Mouse (Mus musculus): ENCODE results near the gene Ncapg2. TPM values are rescaled to one million over a fixed set of nuclear protein-coding genes. Genes with fewer than 3 reads are reported as not detected.

Ncapg2 gene
- total RNA-seq, 2 experiments from 2014 or later = 5.0 to 5.1 TPM

- DNase-seq (ENCODE audit: extremely low spot score in 1 of 2, low spot score in 2 of 2) = no peak
- intact Hi-C loops (cut with DNase I) = no loop called here
- H3K27ac ChIP-seq = no peak overlapping the region
Observed at GRCm38 (mm10) chr12:116460379-116461065, 55.3 kb downstream of the Ncapg2 start.

GRCm38 (mm10) chr12:116467030-116467429, 61.8 kb downstream of the Ncapg2 start:
- DNase-seq (ENCODE audit: extremely low spot score in 1 of 2, low spot score in 2 of 2) = no peak
- H3K4me3 ChIP-seq = no peak overlapping the region
- intact Hi-C loops (cut with DNase I) = no loop called here
- no peak for TF ChIP-seq CTCF (IDR thresholded peaks at IDR 0.05)
- no peak overlapping the region for H3K27ac ChIP-seq

More at GRCm38 (mm10) chr12:116460379-116461065, 55.3 kb downstream of the Ncapg2 start:
- H3K4me3 ChIP-seq = no peak overlapping the region
- no peak for TF ChIP-seq CTCF (IDR thresholded peaks at IDR 0.05)

GRCm38 (mm10) chr12:116468348-116468747, 63.1 kb downstream of the Ncapg2 start:
- intact Hi-C loops (cut with DNase I) = no loop called here
- H3K4me3 ChIP-seq = no peak overlapping the region
- TF ChIP-seq CTCF (IDR thresholded peaks at IDR 0.05) = no peak
- no peak for DNase-seq (ENCODE audit: extremely low spot score in 1 of 2, low spot score in 2 of 2)
- no peak overlapping the region for H3K27ac ChIP-seq

- DNase-seq (ENCODE audit: extremely low spot score in 1 of 2, low spot score in 2 of 2) = no peak
- H3K27ac ChIP-seq = no peak overlapping the region
- H3K4me3 ChIP-seq = no peak overlapping the region
- no peak for TF ChIP-seq CTCF (IDR thresholded peaks at IDR 0.05)
- intact Hi-C loops (cut with DNase I) = no loop called here
Observed at GRCm38 (mm10) chr12:116469096-116469495, 63.9 kb downstream of the Ncapg2 start.

DNA sequence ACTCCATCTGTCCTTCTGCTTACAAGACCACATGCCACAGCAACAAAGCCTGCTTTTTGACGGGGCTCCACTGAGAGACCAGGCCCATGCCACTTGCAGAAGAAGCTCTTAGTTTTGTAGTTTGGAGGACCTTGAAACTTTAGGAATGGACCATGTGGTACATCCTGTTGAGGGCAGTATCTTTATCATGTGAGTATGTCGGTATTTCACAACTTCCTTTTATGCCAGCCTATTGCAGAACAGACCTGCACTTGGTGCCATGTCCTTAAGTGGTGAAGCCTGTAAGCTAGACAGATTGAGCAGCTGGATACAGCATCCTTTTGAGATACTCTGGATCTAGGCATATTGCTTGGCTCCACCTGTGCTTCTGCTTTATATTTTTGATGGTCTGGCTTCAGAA, 68.1 kb downstream of the Ncapg2 start:
- H3K27ac ChIP-seq = no peak overlapping the region
- H3K4me3 ChIP-seq = no peak overlapping the region
- DNase-seq (ENCODE audit: extremely low spot score in 1 of 2, low spot score in 2 of 2) = no peak
- no peak for TF ChIP-seq CTCF (IDR thresholded peaks at IDR 0.05)
- intact Hi-C loops (cut with DNase I) = no loop called here

- Histone ChIP-seq H3K27ac (no peak overlapping the region), H3K4me3 (no peak overlapping the region)
- DNase-seq (ENCODE audit: extremely low spot score in 1 of 2, low spot score in 2 of 2) = no peak
- no peak for TF ChIP-seq CTCF (IDR thresholded peaks at IDR 0.05)
- intact Hi-C loops (cut with DNase I) = no loop called here
Observed at GRCm38 (mm10) chr12:116473761-116474160, 68.6 kb downstream of the Ncapg2 start.

GRCm38 (mm10) chr12:116474676-116475075, 69.5 kb downstream of the Ncapg2 start:
- intact Hi-C loops (cut with DNase I) = no loop called here
- Histone ChIP-seq H3K27ac (no peak overlapping the region), H3K4me3 (no peak overlapping the region)
- no peak for DNase-seq (ENCODE audit: extremely low spot score in 1 of 2, low spot score in 2 of 2)
- no peak for TF ChIP-seq CTCF (IDR thresholded peaks at IDR 0.05)

DNA sequence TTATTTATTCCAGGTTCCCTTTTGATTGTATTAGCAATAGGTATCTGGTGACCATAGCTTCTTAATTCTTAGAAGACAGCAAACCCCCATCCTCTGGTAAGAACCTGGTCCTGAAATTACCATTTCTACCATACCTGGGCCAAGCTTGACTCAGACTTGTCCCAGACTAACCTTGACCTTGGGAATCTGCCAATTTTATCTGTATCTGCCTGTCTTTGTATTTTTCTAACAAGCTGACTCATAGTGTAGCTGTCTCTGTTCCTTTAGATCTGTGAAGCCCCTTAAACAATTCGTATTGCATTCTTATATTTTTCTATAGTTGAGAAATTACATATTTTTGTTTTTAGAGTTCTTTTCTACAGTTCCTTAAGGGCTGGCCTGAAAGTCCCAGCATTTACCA, 73.6 kb downstream of the Ncapg2 start:
- no peak for TF ChIP-seq CTCF (IDR thresholded peaks at IDR 0.05)
- intact Hi-C loops (cut with DNase I) = no loop called here
- no peak overlapping the region for H3K4me3 ChIP-seq

DNA sequence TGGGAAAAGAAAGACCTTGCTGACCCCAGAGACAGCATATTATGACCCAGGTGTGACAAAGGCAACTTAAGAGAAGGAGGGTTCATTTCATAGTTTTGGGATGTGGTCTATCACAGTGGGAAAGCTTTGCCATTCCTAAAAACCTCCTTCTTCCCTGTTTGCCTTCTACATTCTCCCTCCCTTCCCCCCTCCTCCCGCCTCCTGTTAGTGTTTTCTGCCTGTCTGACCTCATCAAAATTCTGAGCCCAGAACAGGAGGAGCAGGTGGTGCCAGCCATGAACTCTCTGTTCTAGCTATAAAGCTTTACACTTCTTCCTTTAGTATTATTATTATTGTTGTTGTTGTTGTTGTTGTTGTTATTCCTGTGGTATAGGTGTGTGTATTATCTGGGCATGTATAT, 76.7 kb downstream of the Ncapg2 start:
- intact Hi-C loops (cut with DNase I) = no loop called here
- Histone ChIP-seq H3K27ac (no peak overlapping the region), H3K4me3 (no peak overlapping the region)
- DNase-seq (ENCODE audit: extremely low spot score in 1 of 2, low spot score in 2 of 2) = no peak
- TF ChIP-seq CTCF (IDR thresholded peaks at IDR 0.05) = no peak

More for the DNA sequence above, 73.6 kb downstream of the Ncapg2 start:
- no peak overlapping the region for H3K27ac ChIP-seq
- no peak for DNase-seq (ENCODE audit: extremely low spot score in 1 of 2, low spot score in 2 of 2)

- no peak for DNase-seq (ENCODE audit: extremely low spot score in 1 of 2, low spot score in 2 of 2)
- no peak for TF ChIP-seq CTCF (IDR thresholded peaks at IDR 0.05)
- Histone ChIP-seq H3K27ac (no peak overlapping the region), H3K4me3 (no peak overlapping the region)
- intact Hi-C loops (cut with DNase I) = no loop called here
Observed at GRCm38 (mm10) chr12:116483581-116483980, 78.4 kb downstream of the Ncapg2 start.

DNA sequence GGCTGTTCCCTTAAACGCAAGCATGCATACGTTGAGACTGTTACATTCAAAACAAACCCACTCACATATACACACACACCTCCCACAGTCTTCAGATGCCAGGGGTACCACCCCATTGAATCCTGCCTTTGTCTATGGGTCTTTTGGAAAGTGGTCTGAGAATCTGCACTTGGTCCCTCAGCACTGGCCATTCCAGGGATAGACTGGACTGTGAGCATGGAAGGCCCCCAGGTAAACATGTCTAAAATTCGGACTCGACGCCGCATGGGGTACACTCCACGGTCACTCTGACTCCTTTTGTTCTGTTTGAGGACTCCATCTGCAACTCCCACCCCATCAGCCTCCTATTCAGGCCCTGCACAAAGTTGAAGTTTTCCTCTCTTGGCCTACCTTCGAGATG, 79.8 kb downstream of the Ncapg2 start:
- Histone ChIP-seq H3K4me3 (peak overlapping the region; percentile 86), H3K27ac (no peak overlapping the region; the same call in 1 of the 2 replicates)
- no peak for DNase-seq (ENCODE audit: extremely low spot score in 1 of 2, low spot score in 2 of 2)
- intact Hi-C loops (cut with DNase I) = loop anchor here (5.0 kb wide), 3 partner anchors 97 to 203 kb away; partner anchors contain the start of gene Esyt2
- no peak for TF ChIP-seq CTCF (IDR thresholded peaks at IDR 0.05)

- no peak for TF ChIP-seq CTCF (IDR thresholded peaks at IDR 0.05)
- intact Hi-C loops (cut with DNase I) = loop anchor here (1.0 to 5.0 kb wide), 4 partner anchors 97 to 203 kb away; partner anchors contain the start of gene Esyt2
- H3K4me3 ChIP-seq = peak within 1 kb of the TSS; percentile 86
Observed at GRCm38 (mm10) chr12:116485591-116486403, 80.6 kb downstream of the Ncapg2 start, which contains the start of gene Ptprn2. Gene Ptprn2 (plus strand): TSS chr12:116485720.

More at GRCm38 (mm10) chr12:116485591-116486403, 80.6 kb downstream of the Ncapg2 start, which contains the start of gene Ptprn2:
- peak within 1 kb of the TSS; percentile 92 for H3K27ac ChIP-seq
- peak; percentile 74 to 78 for DNase-seq (ENCODE audit: extremely low spot score in 1 of 2, low spot score in 2 of 2)
